Mouse (Mus musculus) CD8-positive naive resting alpha-beta T cell, adult 2 months (primary cell): ENCODE data around the gene Gpam.

ENCODE experiments used
- DNase-seq, 2 experiments: peaks; one replicate each; pipeline ENCODE4 v3.0.0; 2022; ENCODE audit warnings: low read depth in 2 of 2, low spot score in 2 of 2

Gene Gpam

GRCm38 (mm10) chr19:55139301-55139700, 12.3 kb upstream of the Gpam start:
- DNase-seq = no peak

GRCm38 (mm10) chr19:55138506-55138905, 11.5 kb upstream of the Gpam start:
- no peak for DNase-seq

- DNase-seq = no peak
Measured at GRCm38 (mm10) chr19:55137884-55138283, 10.8 kb upstream of the Gpam start.

GRCm38 (mm10) chr19:55136693-55137427, 9.8 kb upstream of the Gpam start:
- no peak for DNase-seq

GRCm38 (mm10) chr19:55135918-55136317, 8.9 kb upstream of the Gpam start:
- no peak for DNase-seq

- no peak for DNase-seq
Measured at GRCm38 (mm10) chr19:55134521-55134920, 7.5 kb upstream of the Gpam start.

GRCm38 (mm10) chr19:55132476-55132875, 5.4 kb upstream of the Gpam start:
- DNase-seq = no peak

- no peak for DNase-seq
Measured at GRCm38 (mm10) chr19:55131747-55132146, 4.7 kb upstream of the Gpam start.

- DNase-seq = no peak
Measured at GRCm38 (mm10) chr19:55128469-55128868, 1.4 kb upstream of the Gpam start.

- DNase-seq = no peak
Measured at GRCm38 (mm10) chr19:55125456-55125855, 1.6 kb downstream of the Gpam start.

GRCm38 (mm10) chr19:55123001-55123536, 4.0 kb downstream of the Gpam start:
- no peak for DNase-seq

GRCm38 (mm10) chr19:55122351-55122980, 4.6 kb downstream of the Gpam start:
- DNase-seq = no peak

- no peak for DNase-seq
Measured at GRCm38 (mm10) chr19:55121836-55122235, 5.2 kb downstream of the Gpam start.

GRCm38 (mm10) chr19:55120518-55121244, 6.4 kb downstream of the Gpam start:
- no peak for DNase-seq

GRCm38 (mm10) chr19:55119541-55119940, 7.5 kb downstream of the Gpam start:
- DNase-seq = no peak

- no peak for DNase-seq
Measured at GRCm38 (mm10) chr19:55117991-55118390, 9.0 kb downstream of the Gpam start.

GRCm38 (mm10) chr19:55117059-55117815, 9.8 kb downstream of the Gpam start:
- no peak for DNase-seq

- no peak for DNase-seq
Measured at GRCm38 (mm10) chr19:55115532-55115931, 11.5 kb downstream of the Gpam start.

GRCm38 (mm10) chr19:55114825-55115395, 12.1 kb downstream of the Gpam start:
- DNase-seq = no peak

GRCm38 (mm10) chr19:55107896-55108295, 19.1 kb downstream of the Gpam start:
- DNase-seq = no peak

GRCm38 (mm10) chr19:55105969-55106368, 21.1 kb downstream of the Gpam start:
- DNase-seq = no peak
